Mouse (Mus musculus): ENCODE results near the gene AY074887.

AY074887 gene

DNA sequence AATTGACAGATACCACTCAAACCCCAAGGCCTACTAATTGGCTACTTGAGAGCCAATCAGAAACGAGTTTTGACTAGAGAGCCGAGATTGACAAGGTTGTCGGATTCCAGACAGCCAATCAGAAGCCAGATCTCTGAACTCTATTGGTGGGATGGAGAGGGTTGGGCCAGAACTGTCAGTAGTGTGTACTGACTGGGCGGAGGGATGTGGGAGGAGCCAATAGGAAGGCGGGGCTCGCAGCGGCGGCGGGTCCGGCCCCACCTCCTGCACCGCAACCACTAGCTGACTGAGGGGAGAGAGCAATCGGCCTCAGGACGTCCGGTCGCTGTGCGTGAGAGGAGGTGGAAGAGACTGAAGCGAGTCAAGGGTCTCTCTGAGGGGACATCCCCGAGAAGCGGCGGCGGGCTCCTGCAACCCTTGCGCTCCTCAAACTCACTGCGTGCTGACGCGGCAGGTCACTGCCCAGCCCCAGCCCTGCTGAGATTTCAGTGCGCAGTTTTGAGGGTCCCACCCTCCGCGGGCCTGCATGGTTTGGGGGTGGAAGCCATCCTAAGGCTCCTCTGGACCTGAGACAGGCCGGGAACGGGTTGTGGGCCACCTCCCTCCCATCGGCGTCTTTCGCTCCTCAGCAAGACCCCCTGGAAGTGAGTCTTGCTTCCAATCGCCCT lies 33.7 kb downstream of the AY074887 start, which contains the start of gene Hykk:
TSS of gene Hykk (plus strand) at position 274 of the 668 bp plus-strand sequence.
- peak; percentile 97 for DNase-seq (ENCODE audit: inconsistent ontology term)

DNA sequence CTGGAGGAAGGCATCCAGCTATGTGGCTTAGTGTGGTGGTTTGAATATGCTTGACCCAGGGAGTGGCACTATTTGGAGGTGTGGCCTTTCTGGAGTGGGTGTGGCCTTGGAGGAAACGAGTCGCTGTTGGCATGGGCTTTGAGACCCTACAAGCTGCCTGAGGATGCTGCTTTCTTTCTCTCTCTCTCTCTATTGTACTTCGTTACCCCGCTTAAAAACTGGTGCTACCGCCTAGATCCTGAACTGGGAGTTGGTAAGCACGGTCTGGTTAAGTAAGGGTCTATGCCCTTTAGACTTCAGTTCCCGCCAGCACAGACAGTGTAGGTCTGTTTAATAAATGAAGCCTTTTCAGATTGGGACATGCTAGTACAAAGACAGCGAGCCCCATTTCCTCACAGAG lies 34.4 kb downstream of the AY074887 start:
- no peak for DNase-seq (ENCODE audit: inconsistent ontology term)

DNA sequence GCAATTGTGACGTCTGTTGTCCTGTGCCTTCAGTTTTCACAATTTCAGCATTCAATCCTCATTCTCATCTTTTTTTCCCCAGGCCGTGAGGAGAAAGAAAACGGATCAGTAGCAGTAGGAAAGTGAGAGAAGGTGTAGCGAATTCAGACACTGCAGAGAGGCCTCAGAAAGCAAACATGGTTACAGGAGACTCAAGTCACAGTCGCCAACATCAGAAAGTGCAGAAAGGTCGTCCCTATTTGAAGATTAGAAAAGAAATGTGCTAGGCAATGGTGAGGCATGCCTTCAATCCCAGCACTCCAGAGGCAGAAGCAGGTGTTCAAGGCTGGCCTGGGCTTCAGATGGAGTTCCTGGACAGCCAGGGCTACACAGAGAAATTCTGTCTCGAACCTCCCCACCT lies 35.2 kb downstream of the AY074887 start:
- no peak for DNase-seq (ENCODE audit: inconsistent ontology term)

DNA sequence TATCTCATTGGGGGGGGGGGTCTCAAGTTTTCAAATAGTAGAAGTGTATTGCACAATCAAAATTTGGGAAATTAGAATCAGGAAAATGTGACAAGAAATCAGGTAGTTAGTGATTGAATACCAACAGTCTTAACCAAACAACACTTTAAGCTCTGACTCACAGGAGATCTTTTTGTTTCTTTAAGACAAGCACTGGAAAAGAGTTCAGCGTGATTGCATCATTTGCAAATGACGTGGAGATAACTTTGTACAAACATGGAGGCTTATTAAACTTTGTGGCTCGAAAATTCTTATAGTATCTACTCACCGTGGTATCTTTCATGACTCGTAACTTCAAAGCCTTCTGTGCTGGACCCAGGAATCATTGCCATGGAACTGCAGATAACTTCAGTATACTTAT lies 41.4 kb downstream of the AY074887 start:
- DNase-seq (ENCODE audit: inconsistent ontology term): no peak
